Mouse (Mus musculus) liver, embryonic 18 days (tissue): Measurements from ENCODE around the gene Gdf15. TPM values are rescaled to one million over a fixed set of nuclear protein-coding genes. Genes with fewer than 3 reads are reported as not detected.

Source experiments
- polyA plus RNA-seq: library from polyadenylated mRNA; depleted of rRNA; stranded (reverse); fragments of >200 nt; gene quantifications from 2 replicates; pipeline ENCODE4 v1.2.3, GENCODE M21; 2012; rRNA removed

Gene Gdf15
- 3.7 and 6.3 TPM in 2 replicates for polyA plus RNA-seq

GRCm38 (mm10) chr8:70632346-70632892 lies at the start of gene Gdf15:
TSS of gene Gdf15 (minus strand) at chr8:70632456.

DNA sequence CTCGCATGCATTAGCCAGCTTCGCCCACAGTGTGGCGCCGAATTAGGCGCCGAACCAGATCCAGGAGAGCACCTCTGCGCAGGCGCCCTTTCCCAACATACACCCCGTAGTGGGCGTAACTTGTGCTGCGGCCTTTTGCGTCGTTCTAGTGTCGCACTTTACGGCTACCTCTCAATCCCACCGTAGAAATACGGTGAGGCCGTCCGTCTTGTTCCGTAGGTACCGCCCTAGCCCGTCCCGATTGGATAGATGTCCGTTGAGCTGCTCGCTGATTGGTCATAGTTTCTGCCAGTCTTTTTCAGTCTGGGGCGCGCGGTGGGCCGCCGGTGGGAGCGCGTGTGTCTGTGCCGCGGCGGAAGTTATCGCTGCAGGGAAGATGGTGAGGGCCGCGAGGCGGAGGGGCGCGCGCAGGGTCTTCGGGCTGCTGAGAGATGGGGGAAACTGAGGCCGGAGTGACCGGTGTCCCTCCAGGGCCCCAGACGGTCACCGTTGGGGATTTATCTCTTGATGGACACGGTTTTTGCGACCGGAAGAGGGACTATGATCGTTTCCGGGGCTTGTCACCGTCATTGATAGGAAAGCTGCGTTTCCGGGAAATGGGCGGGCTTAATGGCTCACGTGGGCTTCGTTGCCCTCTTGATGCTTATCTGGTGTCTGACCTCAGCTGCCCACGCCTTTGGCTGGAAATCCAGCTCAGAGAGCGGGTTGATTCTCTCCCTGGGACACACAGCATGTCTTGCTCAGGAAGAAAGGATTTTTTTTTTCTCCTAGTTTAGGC lies 41.0 kb upstream of the Gdf15 start, which contains the start of gene Lsm4:
TSS of gene Lsm4 (plus strand) at position 170 of the 778 bp plus-strand sequence.

DNA sequence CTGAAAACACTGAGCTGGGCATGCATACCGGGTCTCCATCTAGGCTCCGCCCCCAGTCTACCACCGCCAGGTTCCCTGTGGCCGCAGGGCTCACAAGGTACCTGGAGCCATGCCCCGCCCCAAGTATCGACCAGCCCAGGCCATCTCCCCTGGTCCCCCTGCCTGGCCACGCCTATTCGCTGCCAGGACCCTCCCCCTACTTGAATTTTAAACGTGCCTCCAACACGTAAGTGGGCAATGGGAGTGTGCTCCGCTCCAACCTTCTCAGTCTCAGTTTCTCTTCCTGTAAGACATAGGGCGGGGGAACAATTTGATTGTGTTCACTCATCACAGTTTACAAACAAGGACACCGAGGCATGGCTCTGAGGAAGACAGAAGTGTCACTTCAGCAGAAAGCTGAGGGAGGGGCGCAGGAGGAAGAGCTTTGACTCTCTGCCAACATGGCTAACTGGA lies 28.0 kb upstream of the Gdf15 start, which contains the start of gene Pgpep1:
TSS of gene Pgpep1 (minus strand) at position 116 of the 453 bp plus-strand sequence.

DNA sequence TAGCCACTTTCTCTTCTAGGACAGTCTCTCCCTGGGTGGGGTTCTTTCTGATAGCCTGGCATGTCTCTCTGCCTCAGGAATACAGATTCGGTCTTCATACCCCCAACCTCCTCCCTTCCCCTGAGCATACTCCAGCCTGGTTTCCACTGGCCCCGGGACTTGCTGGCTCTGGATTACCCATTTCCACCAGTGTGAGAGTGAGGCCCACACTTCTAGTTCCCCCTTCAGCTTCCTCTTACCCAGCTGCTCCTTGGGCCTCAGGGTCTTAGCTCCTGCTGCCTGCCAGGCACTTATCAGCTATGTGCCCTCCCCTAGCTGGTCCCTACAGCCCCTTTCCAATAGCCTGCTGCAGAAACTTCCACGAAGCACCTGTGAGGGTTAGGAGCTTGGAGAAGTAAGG lies 16.4 kb downstream of the Gdf15 start, which contains the start of gene Lrrc25:
TSS of gene Lrrc25 (plus strand) at position 262 of the 400 bp plus-strand sequence.

GRCm38 (mm10) chr8:70608749-70609367 lies 23.4 kb downstream of the Gdf15 start, which contains the start of gene Ssbp4:
TSS of gene Ssbp4 (minus strand) at chr8:70608872.

GRCm38 (mm10) chr8:70593961-70594609 lies 38.2 kb downstream of the Gdf15 start, which contains the start of gene Isyna1:
TSS of gene Isyna1 (plus strand) at chr8:70594373.

Other genes with a start within 250 kb of the Gdf15 start
- gene Crtc1, start 192.9 kb downstream of the Gdf15 start, polyA plus RNA-seq: 2.5 and 3.1 TPM in 2 replicates
- gene Klhl26, start 155.5 kb downstream of the Gdf15 start, polyA plus RNA-seq: 7.9 and 9.8 TPM in 2 replicates
- 0.02 and 0.08 TPM in 2 replicates for gene Tmem59l, start 145.1 kb downstream of the Gdf15 start, polyA plus RNA-seq
- gene Crlf1, start 139.3 kb downstream of the Gdf15 start, polyA plus RNA-seq: 0.22 and 0.23 TPM in 2 replicates
- gene Rex1bd, start 125.7 kb downstream of the Gdf15 start, polyA plus RNA-seq: 43.3 and 47.6 TPM in 2 replicates
- gene Uba52, start 121.7 kb downstream of the Gdf15 start, polyA plus RNA-seq: 848 and 888 TPM in 2 replicates
- 154 and 168 TPM in 2 replicates for gene Fkbp8, start 104.7 kb downstream of the Gdf15 start, polyA plus RNA-seq
- 35.7 and 38.3 TPM in 2 replicates for gene Kxd1, start 104.5 kb downstream of the Gdf15 start, polyA plus RNA-seq
- gene Ell, start 93.0 kb downstream of the Gdf15 start, polyA plus RNA-seq: 13.9 and 18.2 TPM in 2 replicates
- 26.1 and 31.4 TPM in 2 replicates for gene Isyna1, start 38.1 kb downstream of the Gdf15 start, polyA plus RNA-seq
- gene Ssbp4, start 23.6 kb downstream of the Gdf15 start, polyA plus RNA-seq: 24.5 and 28.9 TPM in 2 replicates
- 8.3 and 9.3 TPM in 2 replicates for gene Lrrc25, start 16.3 kb downstream of the Gdf15 start, polyA plus RNA-seq
- gene Pgpep1, start 27.9 kb upstream of the Gdf15 start, polyA plus RNA-seq: 19.5 and 19.7 TPM in 2 replicates
- 71.8 and 85.1 TPM in 2 replicates for gene Lsm4, start 40.8 kb upstream of the Gdf15 start, polyA plus RNA-seq
- 48.4 and 51.5 TPM in 2 replicates for gene Jund, start 66.5 kb upstream of the Gdf15 start, polyA plus RNA-seq
- gene Iqcn, start 71.0 kb upstream of the Gdf15 start, polyA plus RNA-seq: not detected in 2 replicates
- gene Gm3336, start 86.1 kb upstream of the Gdf15 start, polyA plus RNA-seq: 0.02 and 0.05 TPM in 2 replicates
- gene Pde4c, start 91.3 kb upstream of the Gdf15 start, polyA plus RNA-seq: 6.5 and 7.5 TPM in 2 replicates
- gene Rab3a, start 122.2 kb upstream of the Gdf15 start, polyA plus RNA-seq: 3.5 and 4.2 TPM in 2 replicates
- gene Mpv17l2, start 128.5 kb upstream of the Gdf15 start, polyA plus RNA-seq: 21.9 and 22.3 TPM in 2 replicates
- gene Pik3r2, start 144.3 kb upstream of the Gdf15 start, polyA plus RNA-seq: 10.5 and 12.6 TPM in 2 replicates
- 23.3 and 28.2 TPM in 2 replicates for gene Mast3, start 172.6 kb upstream of the Gdf15 start, polyA plus RNA-seq
- gene Il12rb1, start 176.0 kb upstream of the Gdf15 start, polyA plus RNA-seq: 0.15 and 0.20 TPM in 2 replicates
- gene Arrdc2, start 207.3 kb upstream of the Gdf15 start, polyA plus RNA-seq: 22.0 and 23.3 TPM in 2 replicates
- gene Kcnn1, start 230.8 kb upstream of the Gdf15 start, polyA plus RNA-seq: 0.53 and 0.66 TPM in 2 replicates
- gene Ccdc124, start 241.5 kb upstream of the Gdf15 start, polyA plus RNA-seq: 20.6 and 21.4 TPM in 2 replicates